Mouse (Mus musculus): ENCODE measurements around the gene Pnpla3.

- TF ChIP-seq POLR2A (IDR thresholded peaks at IDR 0.05; ENCODE audit: insufficient read depth, low read length) (no peak), CTCF (IDR thresholded peaks at IDR 0.05; ENCODE audit: low read depth, low read length) (no peak)
Observed at GRCm38 (mm10) chr15:84209517-84210412, 42.1 kb downstream of the Pnpla3 start.
